In genomic region chr12:99562867-99563189, GRCm38 (mm10) we compare ENCODE assay signal across 8 mouse cellular contexts. TPM values are rescaled to one million over a fixed set of nuclear protein-coding genes. Genes with fewer than 3 reads are reported as not detected.
DNase-seq lines count a peak whose midpoint lies in the region; ATAC-seq and TF ChIP-seq lines count a peak whose summit lies in the region.

No protein-coding gene starts in this region.

- TF ChIP-seq POLR2A in embryonic fibroblast, embryonic 13.5 days (IDR thresholded peaks at IDR 0.05; ENCODE audit: low read depth, low read length), result no peak
- TF ChIP-seq POLR2A in small intestine, adult 2 months (IDR thresholded peaks at IDR 0.05; ENCODE audit: low read depth, low read length), result no peak

- no peaks in the 10 kb centered on the region for H3K36me3 ChIP-seq in hindbrain, postnatal 0 days (ENCODE audit: insufficient read depth, low read length)
- no peaks in the 10 kb centered on the region for H3K36me3 ChIP-seq in liver, postnatal 0 days (replicated peaks; ENCODE audit: insufficient read depth, low read length)
- no peaks in the 10 kb centered on the region for H3K36me3 ChIP-seq in small intestine, adult 2 months (ENCODE audit: control insufficient read depth, insufficient read depth, low read length)

- H3K4me3 ChIP-seq in embryonic fibroblast, embryonic 13.5 days (ENCODE audit: insufficient read depth, low read length), result peak overlapping the region; percentile 88
- peak overlapping the region; percentile 83 for H3K4me3 ChIP-seq in hindbrain, postnatal 0 days (ENCODE audit: low read length)
- peak overlapping the region; percentile 76 for H3K4me3 ChIP-seq in liver, postnatal 0 days (ENCODE audit: low read depth, low read length)
- peak overlapping the region; percentile 23; the same call in 1 of the 2 replicates for H3K4me3 ChIP-seq in small intestine, adult 2 months (ENCODE audit: low read depth, low read length)

- ATAC-seq in hindbrain, postnatal 0 days, result no peak
- peak; percentile 48 for ATAC-seq in liver, postnatal 0 days

- H3K9ac ChIP-seq in hindbrain, postnatal 0 days (replicated peaks; ENCODE audit: low read length), result peak overlapping the region; percentile 85
- H3K9ac ChIP-seq in liver, postnatal 0 days (replicated peaks), result peak overlapping the region; percentile 88

- no peak overlapping the region for H3K27ac ChIP-seq in embryonic fibroblast, embryonic 13.5 days (ENCODE audit: insufficient read depth, low read length)
- peak overlapping the region; percentile 86 for H3K27ac ChIP-seq in hindbrain, postnatal 0 days
- peak overlapping the region; percentile 84 for H3K27ac ChIP-seq in liver, postnatal 0 days (ENCODE audit: low read depth)
- H3K27ac ChIP-seq in small intestine, adult 2 months (ENCODE audit: insufficient read depth, low read depth, low read length), result no peak overlapping the region

- no peak for TF ChIP-seq CTCF in embryonic fibroblast, embryonic 13.5 days (IDR thresholded peaks at IDR 0.05; ENCODE audit: borderline replicate concordance, insufficient read depth, low read length)
- no peak for TF ChIP-seq CTCF in hindbrain, postnatal 0 days (IDR thresholded peaks at IDR 0.05; ENCODE audit: low read depth)
- no peak for TF ChIP-seq CTCF in liver, postnatal 0 days (IDR thresholded peaks at IDR 0.05; ENCODE audit: low read depth)
- no peak for TF ChIP-seq CTCF in small intestine, adult 2 months (IDR thresholded peaks at IDR 0.05; ENCODE audit: extremely low read depth, insufficient read length, insufficient replicate concordance, low read depth, low read length)

- H3K9me3 ChIP-seq in hindbrain, postnatal 0 days (ENCODE audit: low read length), result no peaks in the 10 kb centered on the region
- no peaks in the 10 kb centered on the region for H3K9me3 ChIP-seq in liver, postnatal 0 days (ENCODE audit: low read length)

- DNase-seq in 3T3-L1 (ENCODE audit: low read depth, low spot score), result peak; percentile 52
- DNase-seq in CD4-positive helper T cell, adult 2 months (ENCODE audit: low read depth, low spot score), result peak; percentile 29
- DNase-seq in hindbrain, postnatal 0 days (ENCODE audit: low spot score), result peak; percentile 61
- DNase-seq in liver, postnatal 0 days, result peak; percentile 36
- DNase-seq in right cerebral cortex, postnatal 10 days (ENCODE audit: low spot score in 2 of 2), result no peak
- DNase-seq in cerebellum, adult 9-11 months, result no peak

- under 1% methylated on average over 10 of the region's 10 CpGs for WGBS in hindbrain, postnatal 0 days
- under 1% methylated on average over 10 of the region's 10 CpGs for WGBS in liver, postnatal 0 days (ENCODE audit: insufficient replicate concordance)
- WGBS in small intestine, adult 2 months, result under 1% methylated on average over 10 of the region's 10 CpGs

- peak overlapping the region; percentile 68 for H3K4me2 ChIP-seq in hindbrain, postnatal 0 days (ENCODE audit: low read depth, low read length)
- H3K4me2 ChIP-seq in liver, postnatal 0 days (ENCODE audit: low read depth, low read length), result peak overlapping the region; percentile 69

- H3K27me3 ChIP-seq in hindbrain, postnatal 0 days (ENCODE audit: insufficient read depth, low read length), result no peaks in the 10 kb centered on the region
- no peaks in the 10 kb centered on the region for H3K27me3 ChIP-seq in liver, postnatal 0 days (ENCODE audit: insufficient read depth, low read length)
- H3K27me3 ChIP-seq in small intestine, adult 2 months (ENCODE audit: control insufficient read depth, insufficient read depth, low read length), result no peaks in the 10 kb centered on the region

- peak; percentile 20; the same call in 1 of the 2 replicates for TF ChIP-seq EP300 in liver, postnatal 0 days (IDR thresholded peaks at IDR 0.05; ENCODE audit: low read depth)

- peaks cover 2% of the 10 kb centered on the region; the same call in 1 of the 2 replicates for H3K4me1 ChIP-seq in embryonic fibroblast, embryonic 13.5 days (ENCODE audit: control insufficient read depth, insufficient read depth, low read length)
- peaks cover 15% of the 10 kb centered on the region for H3K4me1 ChIP-seq in hindbrain, postnatal 0 days (ENCODE audit: insufficient read depth, low read length)
- H3K4me1 ChIP-seq in liver, postnatal 0 days (ENCODE audit: insufficient read depth), result peaks cover 25% of the 10 kb centered on the region
- peaks cover 3% of the 10 kb centered on the region; the same call in 1 of the 2 replicates for H3K4me1 ChIP-seq in small intestine, adult 2 months (ENCODE audit: control insufficient read depth, insufficient read depth, insufficient read length, low read length)

RNA-seq across cellular contexts. Expression of gene Foxn3, which starts 0.6 kb away (rescaled TPM):
- 39.6 and 59.0 TPM in 2 replicates for polyA plus RNA-seq in embryonic fibroblast, embryonic 13.5 days (2011; ENCODE audit: insufficient read length, low read depth, missing spikeins)
- total RNA-seq in hindbrain, postnatal 0 days (2014; rRNA removed), result 40.6 and 50.4 TPM in 2 replicates
- polyA plus RNA-seq in hindbrain, postnatal 0 days (2015; fragmentation: Nextera tagmentation; extraction: Ambion mirVana), result 69.0 and 70.5 TPM in 2 replicates
- 28.7 and 31.2 TPM in 2 replicates for polyA plus RNA-seq in liver, postnatal 0 days (2015; fragmentation: Nextera tagmentation; extraction: Ambion mirVana)
- 6.7 and 17.5 TPM in 2 replicates for polyA plus RNA-seq in small intestine, adult 2 months (2012; rRNA removed)

Comparison
In these comparisons a context has a peak if more than half of its experiments do, and no peak if none do; other contexts are left out.
1. DNase-seq: peak in 3T3-L1 (single experiment), CD4-positive helper T cell, adult 2 months (single experiment), hindbrain, postnatal 0 days (single experiment) and liver, postnatal 0 days (single experiment); none in right cerebral cortex, postnatal 10 days (0 of 2) and cerebellum, adult 9-11 months (single experiment).
2. H3K27ac ChIP-seq: peak in hindbrain, postnatal 0 days (single experiment) and liver, postnatal 0 days (single experiment); none in embryonic fibroblast, embryonic 13.5 days (single experiment) and small intestine, adult 2 months (single experiment).
3. H3K4me3 ChIP-seq: peak in every context shown above with its lines; median percentile 88 in embryonic fibroblast, embryonic 13.5 days; 83 in hindbrain, postnatal 0 days; 76 in liver, postnatal 0 days; 23 in small intestine, adult 2 months.